Mouse (Mus musculus): ENCODE measurements at regions not wholly inside any gene's neighbourhood (a gene's known extent, or its start where the extent isn't known, plus 50 kb on each side); places are given as distances from the start of the nearest gene placed in this dataset.

GRCm38 (mm10) chr2:146802973-146803372, 52.7 kb upstream of the Kiz start:
- Histone ChIP-seq H3K9ac (no peak overlapping the region), H3K27me3 (replicated peaks) (no peaks in the 10 kb centered on the region), H3K9me3 (no peaks in the 10 kb centered on the region), H3K4me1 (no peaks in the 10 kb centered on the region), H3K4me2 (replicated peaks) (no peak overlapping the region), H3K27ac (no peak overlapping the region), H3K4me3 (no peak overlapping the region), H3K36me3 (no peaks in the 10 kb centered on the region)
- no peak for ATAC-seq (ENCODE audit: low FRiP score, low read depth)

Data from neural tube, embryonic 12.5 days (tissue).